Mouse (Mus musculus) E14TG2a.4 (cell line): ENCODE results near the gene Spock2.

Experiments used
- CTCF ChIP-seq: conservative IDR thresholded peaks from 2 replicates; pipeline ENCODE4 v1.5.1; 2014; ENCODE audit warnings: low read length
- NANOG ChIP-seq: IDR thresholded peaks from 2 replicates; pipeline ENCODE4 v1.6.1; 2014; ENCODE audit warnings: borderline replicate concordance, low read length, mixed read lengths
- POU5F1 ChIP-seq: IDR thresholded peaks from 2 replicates; pipeline ENCODE4 v1.6.1; 2014; ENCODE audit warnings: low read length, borderline replicate concordance

GRCm38 (mm10) chr10:60062931-60063330, 43.1 kb upstream of the Spock2 start:
- TF ChIP-seq CTCF (no peak), NANOG (no peak), POU5F1 (no peak)
